Mouse (Mus musculus) heart, adult 18-20 months (tissue): ENCODE measurements at regions not wholly inside any gene's neighbourhood (a gene's known extent, or its start where the extent isn't known, plus 50 kb on each side); places are given as distances from the start of the nearest gene placed in this dataset.

Source experiments
- DNase-seq, 2 experiments: peaks; one replicate each; pipeline ENCODE4 v3.0.0; 2021 to 2022; ENCODE audit warnings: mixed read lengths in 1 of 2

DNA sequence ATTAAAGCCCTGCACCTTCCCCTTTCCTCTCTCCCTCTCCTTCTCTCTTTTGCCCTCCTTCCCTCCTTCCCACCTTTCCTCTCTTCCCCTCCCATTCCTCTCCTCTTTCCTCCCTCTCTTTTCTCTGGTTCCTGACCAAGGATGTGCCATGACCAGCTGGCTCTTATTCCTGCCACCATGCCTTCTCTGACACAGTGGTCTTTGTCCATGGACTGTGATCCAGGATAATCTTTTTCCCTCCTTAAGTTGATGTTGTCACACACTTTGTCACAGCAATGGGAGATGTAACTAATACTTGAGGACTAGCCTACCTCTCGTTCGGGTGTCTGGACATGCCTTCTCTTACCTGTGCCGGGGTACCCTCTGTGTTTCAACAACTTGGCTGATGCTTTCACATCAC is 86.4 kb downstream of the Anapc4 start:
- no peak for DNase-seq

DNA sequence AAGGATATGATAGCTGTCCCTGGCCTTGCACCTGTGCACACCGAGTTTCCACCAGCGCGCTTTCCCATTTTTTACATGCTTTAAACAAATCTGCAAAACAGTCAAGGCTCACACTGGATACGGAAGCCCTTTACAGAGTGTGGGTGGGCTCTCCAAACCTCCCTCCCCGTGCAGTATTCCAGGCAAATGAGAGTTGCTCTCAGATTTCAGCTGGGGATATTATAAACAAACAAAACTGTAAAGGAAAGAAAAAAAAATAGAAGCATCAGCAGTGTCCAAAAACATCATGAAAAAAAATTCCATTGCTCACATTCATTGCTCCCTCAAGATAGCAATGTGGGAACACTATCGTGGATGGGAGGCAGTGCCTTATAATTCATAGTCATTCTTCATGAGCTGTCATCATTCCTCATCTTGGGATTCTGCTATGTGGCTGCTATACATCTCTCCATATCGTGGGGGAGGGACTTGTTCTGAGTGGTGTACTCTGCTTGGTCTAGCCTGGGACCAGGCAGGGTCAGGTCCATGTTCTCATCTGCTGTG is 87.0 kb downstream of the Anapc4 start:
- DNase-seq: no peak

DNA sequence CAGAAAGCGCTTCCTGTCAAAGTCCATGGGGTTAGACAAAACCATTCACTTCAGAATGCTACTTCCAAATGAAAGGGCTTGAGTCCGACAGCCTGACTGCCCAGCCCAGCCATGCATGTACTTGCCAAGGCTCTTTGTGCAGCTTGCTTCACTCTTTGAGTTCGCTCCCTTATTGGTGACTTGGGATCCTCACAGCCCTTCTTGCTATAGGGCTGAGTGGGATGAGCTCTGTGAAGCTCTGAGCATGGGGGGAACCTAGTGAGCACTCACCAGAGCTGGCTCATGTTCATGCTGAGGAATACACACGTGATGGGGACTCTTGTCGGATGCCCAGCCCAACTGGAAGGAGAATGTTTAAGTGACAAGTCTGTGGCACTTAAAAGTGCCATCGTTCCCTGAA is 91.2 kb downstream of the Anapc4 start:
- no peak for DNase-seq

DNA sequence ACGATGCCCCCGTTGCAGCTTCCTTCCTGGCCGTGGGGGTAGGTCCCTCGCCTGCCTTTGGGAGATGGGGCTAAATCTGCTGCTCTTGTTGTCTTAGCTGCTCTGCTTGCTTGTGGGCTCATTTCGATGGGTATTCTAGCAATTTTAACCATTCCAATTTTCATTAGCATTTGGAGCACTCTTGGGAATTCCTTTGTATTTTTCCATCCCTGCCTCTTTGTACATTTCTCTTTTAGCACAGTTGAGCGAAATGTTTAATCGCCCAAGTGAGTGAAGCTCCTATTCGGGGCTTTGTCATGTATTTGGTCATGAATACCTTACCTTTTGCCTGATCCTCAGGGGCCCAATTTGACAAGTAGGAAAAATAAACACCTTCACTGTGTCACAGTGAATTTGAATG is 95.9 kb downstream of the Anapc4 start:
- no peak for DNase-seq

DNA sequence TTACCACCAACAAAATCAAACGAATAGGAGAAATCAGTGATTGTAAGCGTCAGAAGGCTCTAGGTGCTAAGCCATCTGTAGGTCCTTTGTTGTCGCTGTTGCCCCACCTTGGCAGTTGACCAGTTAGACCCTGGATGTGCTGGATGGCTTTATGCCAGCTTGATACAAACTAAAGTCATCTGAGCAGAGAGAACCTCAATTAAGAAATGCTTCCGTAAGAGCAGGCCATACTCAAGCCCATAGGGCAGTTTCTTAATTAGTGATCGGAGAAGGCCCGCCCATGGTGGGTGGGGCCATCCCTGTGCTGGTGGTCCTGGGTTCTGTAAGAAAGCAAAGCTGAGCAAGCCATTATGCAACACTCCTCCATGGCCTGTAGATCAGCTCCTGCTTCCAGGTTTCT is 99.5 kb downstream of the Anapc4 start:
- DNase-seq: no peak

DNA sequence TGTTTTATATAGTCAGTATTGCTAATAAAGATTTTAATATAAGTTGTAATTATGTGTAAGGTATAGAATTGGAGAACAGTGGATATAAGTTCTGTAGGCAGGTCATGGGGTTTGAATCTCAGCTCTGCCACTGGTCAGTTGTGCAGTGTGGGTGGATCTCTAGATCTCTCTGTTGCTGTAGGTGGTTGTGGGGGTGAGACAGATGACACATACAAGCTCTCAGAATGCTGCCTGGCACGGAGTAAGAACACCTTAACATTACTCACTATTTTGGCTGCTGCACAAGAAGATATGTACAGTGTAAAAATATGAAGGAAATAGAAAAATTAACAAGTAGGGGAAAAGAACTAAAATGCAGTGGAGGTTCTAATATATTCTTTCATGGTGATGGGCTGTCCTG is 100.3 kb upstream of the Slc34a2 start:
- no peak for DNase-seq

DNA sequence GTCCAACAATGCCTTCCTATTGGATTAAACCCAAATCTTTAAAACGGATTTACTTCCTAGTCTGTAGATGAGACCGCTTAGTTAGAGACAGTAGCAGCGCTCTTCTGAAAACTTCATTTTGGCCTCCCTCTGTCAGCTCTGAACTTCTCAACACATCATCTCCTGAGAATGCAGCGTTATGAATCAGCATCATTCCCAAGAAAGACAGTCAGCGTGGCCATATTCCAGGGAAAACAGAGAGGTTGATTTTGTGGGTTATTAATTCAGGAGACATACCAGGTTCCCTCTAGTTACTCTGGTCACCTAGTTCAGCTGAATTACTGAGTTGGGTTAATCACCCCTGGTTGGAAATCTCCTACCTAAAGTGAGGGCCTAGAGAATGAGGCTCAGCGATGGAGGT is 97.9 kb upstream of the Slc34a2 start:
- no peak for DNase-seq

DNA sequence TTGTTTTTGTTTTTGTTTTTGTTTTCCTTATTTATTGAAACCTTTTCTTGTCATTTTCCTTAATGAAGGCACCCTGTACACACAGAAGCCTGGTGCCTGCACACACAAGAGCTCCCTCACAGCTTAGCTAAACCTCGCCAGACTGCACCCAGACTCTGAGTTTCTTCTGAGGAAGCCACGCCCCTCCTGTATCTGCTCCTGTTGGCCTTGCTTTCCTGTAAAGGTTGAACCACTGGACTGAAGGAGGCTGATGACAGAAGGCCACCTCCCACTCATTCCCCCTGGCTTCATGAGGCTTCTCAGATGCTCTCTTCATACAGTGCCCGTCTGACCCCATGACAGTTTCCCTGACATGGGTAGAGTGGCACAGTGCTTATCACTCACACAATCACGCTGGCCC is 97.2 kb upstream of the Slc34a2 start:
- no peak for DNase-seq

DNA sequence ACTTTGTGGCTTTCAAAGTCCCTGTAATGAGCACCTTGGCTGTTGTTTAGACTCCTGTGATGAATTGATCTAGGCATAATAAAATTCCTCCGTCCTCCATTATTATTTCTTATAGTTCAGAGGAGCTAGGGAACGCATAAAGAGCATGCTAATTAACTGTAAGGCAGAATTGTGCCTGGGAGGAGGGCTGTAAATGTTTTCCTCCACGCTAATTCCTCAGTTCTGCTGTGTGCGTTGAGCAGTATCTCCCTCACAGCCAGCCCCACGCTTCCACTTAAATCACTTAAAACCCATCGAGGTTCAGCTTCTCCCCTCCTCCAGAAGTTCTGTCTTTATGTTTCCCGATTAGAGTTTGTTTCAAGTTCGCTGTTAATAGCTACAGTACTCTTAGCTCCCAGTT is 84.0 kb upstream of the Slc34a2 start:
- no peak for DNase-seq

DNA sequence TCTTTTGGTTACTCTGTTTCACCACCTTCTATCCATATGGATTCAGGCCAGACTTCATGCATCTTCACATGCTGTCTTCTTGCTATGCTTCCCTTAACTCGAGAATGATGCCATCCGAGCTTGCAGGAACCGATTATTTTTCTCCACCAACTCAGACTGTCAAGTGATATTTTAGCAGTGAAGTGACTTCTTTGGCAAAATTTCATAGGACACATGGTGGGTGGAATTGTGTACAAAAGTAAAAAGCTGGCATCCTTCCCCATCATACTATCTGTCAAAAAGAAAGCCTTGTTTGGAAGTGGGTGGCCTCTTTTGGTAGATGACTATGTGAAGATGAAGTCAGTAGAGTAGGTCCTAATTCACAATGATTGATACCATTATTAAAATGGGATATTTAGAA is 83.2 kb upstream of the Slc34a2 start:
- DNase-seq: no peak

DNA sequence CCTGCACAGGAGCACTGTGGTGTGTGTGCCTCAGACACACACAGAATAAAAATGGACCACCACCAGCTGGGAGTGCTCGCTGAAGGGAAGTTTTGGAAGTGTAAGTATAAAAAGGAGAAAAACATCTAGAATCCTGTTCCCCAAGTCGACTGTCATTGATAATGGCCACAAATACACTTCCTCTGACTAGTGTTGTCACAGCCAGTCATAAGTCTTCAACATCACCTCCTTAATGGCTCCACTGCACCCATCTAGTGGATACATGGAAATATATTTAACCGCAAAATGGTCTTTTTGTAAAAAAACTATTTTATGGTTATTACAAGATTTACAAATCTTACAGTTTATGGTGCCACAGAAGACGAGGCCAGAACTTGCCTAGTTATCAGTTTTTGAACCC is 73.7 kb upstream of the Slc34a2 start:
- DNase-seq: no peak

DNA sequence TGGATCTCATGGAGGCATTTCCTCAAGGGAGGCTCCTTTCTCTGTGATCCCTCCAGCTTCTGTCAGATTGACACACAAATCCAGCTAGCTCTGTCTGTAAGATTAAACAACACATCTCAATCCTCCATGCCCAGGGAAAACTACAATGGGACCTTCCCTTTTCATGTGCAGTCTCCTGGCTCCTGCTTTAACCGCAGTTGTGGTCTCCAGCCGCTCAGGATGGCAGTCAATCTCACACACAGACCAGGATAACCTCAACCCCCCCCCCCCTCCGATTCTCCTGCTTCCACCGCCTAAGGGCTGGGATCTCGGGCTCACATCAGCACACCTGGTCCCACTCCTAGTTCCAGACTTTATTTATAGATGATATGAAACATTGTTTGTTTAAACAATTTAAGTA is 66.1 kb upstream of the Slc34a2 start:
- no peak for DNase-seq

DNA sequence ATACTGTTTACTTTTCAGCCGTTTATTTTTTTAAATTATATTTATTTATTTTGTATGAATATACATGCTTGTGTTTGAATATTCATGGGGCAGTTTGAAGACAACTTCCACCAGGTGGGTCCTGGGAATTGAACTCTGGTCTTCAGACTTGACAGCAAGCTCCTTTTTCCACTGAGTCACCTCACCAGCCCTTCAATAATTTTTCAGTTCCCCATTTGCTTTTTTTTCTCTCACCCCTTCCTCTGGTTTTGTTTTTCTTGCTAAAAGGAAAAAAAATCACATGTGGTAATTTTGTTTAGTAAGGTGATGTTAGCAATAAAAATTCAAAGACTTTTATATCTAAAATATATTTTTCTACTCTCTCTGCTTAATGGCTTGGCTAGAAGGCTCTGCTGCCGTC is 64.9 kb upstream of the Slc34a2 start:
- DNase-seq: no peak

DNA sequence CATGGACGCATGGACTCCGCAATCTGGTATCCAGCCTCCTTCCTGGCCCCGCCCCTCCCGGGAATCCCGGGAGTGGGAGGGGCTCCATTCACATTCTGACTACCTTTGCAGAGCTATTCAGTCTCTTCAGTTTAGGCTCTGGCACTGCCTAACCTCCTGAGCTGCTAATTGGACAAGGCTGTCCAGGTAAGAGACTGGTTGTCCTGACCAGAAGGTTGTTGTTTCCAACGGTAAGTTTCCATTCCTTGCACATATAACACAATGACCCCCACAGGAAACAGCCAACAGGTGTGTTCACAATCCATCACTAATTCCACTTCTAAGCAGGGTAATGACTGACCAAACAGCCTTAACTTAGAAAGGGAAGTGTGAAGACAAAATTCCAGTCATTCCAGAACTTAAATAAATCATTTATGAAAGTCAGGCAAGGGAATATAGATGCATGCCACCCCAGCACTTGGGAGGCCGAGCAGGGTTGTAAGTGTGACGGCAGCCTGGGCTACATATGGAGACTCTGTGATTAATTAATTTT is 62.3 kb upstream of the Slc34a2 start:
- DNase-seq: no peak

DNA sequence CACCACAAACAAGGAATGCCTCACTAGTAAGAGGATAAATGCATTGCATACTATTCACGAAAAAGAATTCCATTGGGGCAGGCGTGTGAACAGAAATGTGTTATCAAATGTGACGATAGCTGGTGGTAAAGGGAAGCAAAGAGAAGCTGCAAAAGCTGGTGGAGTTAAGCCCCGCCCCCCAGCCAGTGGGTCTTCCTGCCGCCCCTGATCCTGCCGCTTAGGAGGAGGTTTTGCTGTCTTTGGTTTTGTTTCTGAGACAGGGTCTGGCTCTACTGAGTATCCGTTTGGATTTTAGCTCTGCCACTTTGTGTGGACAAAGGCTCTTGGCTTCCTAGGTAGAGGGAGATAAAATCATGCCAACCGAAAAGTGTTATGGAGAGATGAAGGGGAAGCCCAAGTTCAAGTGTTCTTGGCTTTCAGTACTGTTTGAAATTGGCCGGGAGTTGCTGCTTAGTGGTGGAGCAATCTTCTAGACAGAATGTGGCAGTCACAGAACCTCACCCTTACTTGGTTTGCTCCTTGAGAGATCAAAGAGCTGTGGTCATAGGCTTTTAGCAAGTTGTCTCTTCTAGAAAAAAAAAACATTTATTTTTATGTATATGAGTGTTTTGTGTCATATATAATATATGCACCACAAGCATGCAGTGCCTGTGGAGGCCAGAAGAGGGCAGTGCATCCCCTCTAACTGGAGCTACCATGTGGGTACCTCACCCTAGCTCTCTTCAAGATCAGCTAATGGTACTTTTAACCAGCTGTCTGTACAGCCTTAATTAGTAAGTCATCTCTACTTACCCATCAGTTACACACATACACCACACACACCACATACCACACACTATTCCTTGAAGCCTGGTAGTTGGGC is 59.8 kb upstream of the Slc34a2 start:
- peak; percentile 12 for DNase-seq

DNA sequence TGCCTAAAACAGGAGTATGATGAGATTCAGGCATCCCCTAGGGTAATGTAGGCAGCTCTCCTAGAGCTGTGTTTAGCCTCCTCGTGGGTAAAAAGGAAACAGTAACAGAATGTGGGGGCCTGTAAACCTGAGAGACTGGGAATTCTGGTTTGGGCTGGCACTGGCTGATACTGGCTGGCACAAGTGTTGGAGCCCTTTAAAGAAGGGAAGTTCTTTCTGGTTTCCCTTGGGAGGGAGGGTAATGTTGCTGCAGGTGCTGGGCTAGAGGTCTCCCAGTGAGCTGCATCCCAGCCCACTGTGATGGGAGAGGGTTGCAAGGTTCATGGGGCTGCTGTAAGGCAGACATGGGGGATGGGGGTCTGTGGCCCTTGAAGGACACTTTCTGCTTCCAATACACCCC is 58.4 kb upstream of the Slc34a2 start:
- DNase-seq: no peak

DNA sequence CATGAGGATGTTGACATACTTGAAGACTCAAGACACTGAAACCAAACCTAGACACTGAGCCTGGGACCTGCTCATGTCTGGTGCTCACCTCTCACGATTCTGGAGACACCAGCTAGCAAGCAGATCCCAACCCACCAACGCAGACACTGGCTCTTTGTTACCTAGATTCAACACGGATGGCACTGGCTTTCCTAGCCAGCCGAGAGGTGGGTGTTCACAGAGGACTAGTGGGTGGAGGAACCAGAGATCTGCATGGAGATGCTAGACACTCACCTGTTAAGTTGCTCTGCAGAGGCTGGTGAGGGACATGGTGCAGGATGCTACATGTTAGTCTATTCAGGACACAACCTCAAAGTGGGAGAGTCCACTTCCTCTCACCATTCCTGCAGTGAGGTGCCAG is 55.8 kb upstream of the Slc34a2 start:
- DNase-seq: no peak

DNA sequence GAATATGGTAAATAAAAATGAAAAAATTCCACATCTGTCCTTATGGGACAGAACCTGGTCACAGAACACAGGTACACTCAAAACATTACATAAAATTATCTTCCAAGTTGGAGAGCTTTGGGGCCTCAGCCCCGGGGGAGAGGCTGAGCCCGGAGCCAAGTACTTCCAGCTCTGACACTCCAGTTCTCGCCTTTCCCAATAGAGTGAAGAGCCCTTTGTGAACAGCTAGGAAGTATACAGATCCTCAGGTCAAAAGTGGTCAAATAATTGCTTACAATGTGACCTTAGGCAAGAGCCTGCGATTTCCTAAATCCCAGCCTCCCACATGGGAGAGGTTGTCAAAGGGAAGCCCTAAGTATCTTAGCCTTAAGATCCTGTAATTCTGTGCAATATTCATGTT is 55.1 kb upstream of the Slc34a2 start:
- DNase-seq: no peak
